Mouse (Mus musculus): Measurements from ENCODE around the gene Garnl3. TPM values are rescaled to one million over a fixed set of nuclear protein-coding genes. Genes with fewer than 3 reads are reported as not detected.

Garnl3 gene
- polyA plus RNA-seq, 1 experiment, result 124 TPM

DNA sequence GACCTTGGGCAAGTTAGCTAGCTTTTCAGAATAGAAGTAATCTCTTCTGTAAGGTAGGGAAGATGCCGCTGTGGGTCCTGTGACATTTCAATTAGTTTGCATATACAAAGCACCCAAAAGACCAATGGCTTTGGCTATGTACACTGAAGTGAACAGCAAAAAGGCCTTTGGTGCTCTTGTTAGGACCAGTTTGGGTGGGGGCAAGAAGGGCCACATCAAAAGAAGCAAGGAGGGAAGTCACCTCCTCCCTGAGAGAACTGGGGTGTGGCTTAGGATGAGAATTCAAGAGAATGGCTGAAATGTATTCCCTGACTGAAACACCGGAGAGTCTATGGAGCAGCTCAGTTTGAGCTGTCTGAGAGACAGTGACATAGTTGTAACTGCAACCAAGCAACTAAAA, 56.5 kb downstream of the Garnl3 start:
- Histone ChIP-seq H3K4me1 (ENCODE audit: control insufficient read depth, insufficient read depth, low read length) (peaks cover 11% of the 10 kb centered on the region), H3K27ac (ENCODE audit: insufficient read depth, low read length) (no peak overlapping the region), H3K4me3 (ENCODE audit: insufficient read depth, low read length) (no peak overlapping the region)
- TF ChIP-seq POLR2A (IDR thresholded peaks at IDR 0.05; ENCODE audit: extremely low read depth, insufficient read depth, low read length), result no peak
- no peak for TF ChIP-seq CTCF (IDR thresholded peaks at IDR 0.05; ENCODE audit: extremely low read depth, insufficient read depth, low read length)

- TF ChIP-seq POLR2A (IDR thresholded peaks at IDR 0.05; ENCODE audit: extremely low read depth, insufficient read depth, low read length) (no peak), CTCF (IDR thresholded peaks at IDR 0.05; ENCODE audit: extremely low read depth, insufficient read depth, low read length) (no peak)
- Histone ChIP-seq H3K27ac (ENCODE audit: insufficient read depth, low read length) (no peak overlapping the region), H3K4me1 (ENCODE audit: control insufficient read depth, insufficient read depth, low read length) (peaks cover 11% of the 10 kb centered on the region), H3K4me3 (ENCODE audit: insufficient read depth, low read length) (no peak overlapping the region)
Measured at GRCm38 (mm10) chr2:33074188-33074587, 57.3 kb downstream of the Garnl3 start.

GRCm38 (mm10) chr2:33072333-33072732, 59.1 kb downstream of the Garnl3 start:
- H3K4me3 ChIP-seq (ENCODE audit: insufficient read depth, low read length), result no peak overlapping the region
- H3K4me1 ChIP-seq (ENCODE audit: control insufficient read depth, insufficient read depth, low read length), result peaks cover 13% of the 10 kb centered on the region
- TF ChIP-seq CTCF (IDR thresholded peaks at IDR 0.05; ENCODE audit: extremely low read depth, insufficient read depth, low read length) (no peak), POLR2A (IDR thresholded peaks at IDR 0.05; ENCODE audit: extremely low read depth, insufficient read depth, low read length) (no peak)
- 0 out of 2 replicates have a peak overlapping the region, but pooled peaks have one; percentile 27 for H3K27ac ChIP-seq (ENCODE audit: insufficient read depth, low read length)

GRCm38 (mm10) chr2:33065610-33066009, 65.8 kb downstream of the Garnl3 start:
- Histone ChIP-seq H3K4me3 (ENCODE audit: insufficient read depth, low read length) (no peak overlapping the region), H3K4me1 (ENCODE audit: control insufficient read depth, insufficient read depth, low read length) (peaks cover 2% of the 10 kb centered on the region; the same call in 1 of the 2 replicates), H3K27ac (ENCODE audit: insufficient read depth, low read length) (no peak overlapping the region)
- TF ChIP-seq CTCF (IDR thresholded peaks at IDR 0.05; ENCODE audit: extremely low read depth, insufficient read depth, low read length), result no peak
- TF ChIP-seq POLR2A (IDR thresholded peaks at IDR 0.05; ENCODE audit: extremely low read depth, insufficient read depth, low read length), result no peak

- Histone ChIP-seq H3K4me3 (ENCODE audit: insufficient read depth, low read length) (no peak overlapping the region), H3K27ac (ENCODE audit: insufficient read depth, low read length) (no peak overlapping the region), H3K4me1 (ENCODE audit: control insufficient read depth, insufficient read depth, low read length) (peaks cover 2% of the 10 kb centered on the region; the same call in 1 of the 2 replicates)
- no peak for TF ChIP-seq CTCF (IDR thresholded peaks at IDR 0.05; ENCODE audit: extremely low read depth, insufficient read depth, low read length)
Measured at GRCm38 (mm10) chr2:33062744-33063143, 68.7 kb downstream of the Garnl3 start.

GRCm38 (mm10) chr2:33058926-33059325, 72.5 kb downstream of the Garnl3 start:
- no peak overlapping the region for H3K4me3 ChIP-seq (ENCODE audit: insufficient read depth, low read length)
- peak overlapping the region; percentile 2; the same call in 1 of the 2 replicates for H3K27ac ChIP-seq (ENCODE audit: insufficient read depth, low read length)
- peaks cover 2% of the 10 kb centered on the region; the same call in 1 of the 2 replicates for H3K4me1 ChIP-seq (ENCODE audit: control insufficient read depth, insufficient read depth, low read length)
- no peak for TF ChIP-seq POLR2A (IDR thresholded peaks at IDR 0.05; ENCODE audit: extremely low read depth, insufficient read depth, low read length)
- TF ChIP-seq CTCF (IDR thresholded peaks at IDR 0.05; ENCODE audit: extremely low read depth, insufficient read depth, low read length), result no peak

GRCm38 (mm10) chr2:33057514-33057913, 73.9 kb downstream of the Garnl3 start:
- Histone ChIP-seq H3K4me1 (ENCODE audit: control insufficient read depth, insufficient read depth, low read length) (peaks cover 2% of the 10 kb centered on the region; the same call in 1 of the 2 replicates), H3K4me3 (ENCODE audit: insufficient read depth, low read length) (no peak overlapping the region), H3K27ac (ENCODE audit: insufficient read depth, low read length) (no peak overlapping the region)
- TF ChIP-seq POLR2A (IDR thresholded peaks at IDR 0.05; ENCODE audit: extremely low read depth, insufficient read depth, low read length), result no peak
- no peak for TF ChIP-seq CTCF (IDR thresholded peaks at IDR 0.05; ENCODE audit: extremely low read depth, insufficient read depth, low read length)

- no peak overlapping the region for H3K4me3 ChIP-seq (ENCODE audit: insufficient read depth, low read length)
- TF ChIP-seq CTCF (IDR thresholded peaks at IDR 0.05; ENCODE audit: extremely low read depth, insufficient read depth, low read length) (no peak), POLR2A (IDR thresholded peaks at IDR 0.05; ENCODE audit: extremely low read depth, insufficient read depth, low read length) (no peak)
- peaks cover 2% of the 10 kb centered on the region; the same call in 1 of the 2 replicates for H3K4me1 ChIP-seq (ENCODE audit: control insufficient read depth, insufficient read depth, low read length)
- H3K27ac ChIP-seq (ENCODE audit: insufficient read depth, low read length), result no peak overlapping the region
Measured at GRCm38 (mm10) chr2:33053966-33054365, 77.5 kb downstream of the Garnl3 start.

DNA sequence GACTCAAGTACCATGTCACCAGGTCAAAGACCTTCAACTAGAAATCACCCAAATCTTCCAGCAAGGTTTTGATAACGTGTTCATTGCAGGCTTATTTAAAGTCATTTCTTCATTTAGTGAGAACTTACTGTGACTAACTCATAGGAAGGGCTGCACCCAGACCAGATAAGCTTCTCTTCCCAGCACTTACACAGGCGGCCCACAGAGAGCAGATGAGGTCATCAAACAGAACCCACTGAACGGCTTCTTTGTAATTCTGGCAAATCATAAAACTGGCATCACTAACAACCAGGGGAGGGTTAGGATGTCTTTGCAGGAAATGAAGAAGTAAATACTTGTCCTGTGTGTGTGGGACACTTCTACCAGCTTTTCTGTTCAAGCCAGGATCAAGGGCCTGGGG, 84.1 kb downstream of the Garnl3 start:
- TF ChIP-seq POLR2A (IDR thresholded peaks at IDR 0.05; ENCODE audit: extremely low read depth, insufficient read depth, low read length) (no peak), CTCF (IDR thresholded peaks at IDR 0.05; ENCODE audit: extremely low read depth, insufficient read depth, low read length) (no peak)
- Histone ChIP-seq H3K4me3 (ENCODE audit: insufficient read depth, low read length) (no peak overlapping the region), H3K4me1 (ENCODE audit: control insufficient read depth, insufficient read depth, low read length) (no peaks in the 10 kb centered on the region), H3K27ac (ENCODE audit: insufficient read depth, low read length) (no peak overlapping the region)

GRCm38 (mm10) chr2:33046919-33047318, 84.5 kb downstream of the Garnl3 start:
- no peaks in the 10 kb centered on the region for H3K4me1 ChIP-seq (ENCODE audit: control insufficient read depth, insufficient read depth, low read length)
- H3K27ac ChIP-seq (ENCODE audit: insufficient read depth, low read length), result no peak overlapping the region
- H3K4me3 ChIP-seq (ENCODE audit: insufficient read depth, low read length), result no peak overlapping the region
- TF ChIP-seq POLR2A (IDR thresholded peaks at IDR 0.05; ENCODE audit: extremely low read depth, insufficient read depth, low read length), result no peak
- TF ChIP-seq CTCF (IDR thresholded peaks at IDR 0.05; ENCODE audit: extremely low read depth, insufficient read depth, low read length), result no peak
